Mouse (Mus musculus) embryonic fibroblast, embryonic 13.5 days (primary cell): ENCODE measurements around the gene Apba1.

Experiments
- CTCF ChIP-seq: IDR thresholded peaks from 2 replicates; pipeline ENCODE4 v1.5.1; 2011; ENCODE audit warnings: mild to moderate bottlenecking, control low read depth, low read length, moderate library complexity, borderline replicate concordance; ENCODE audit not compliant: insufficient read depth
- POLR2A ChIP-seq: IDR thresholded peaks from 2 replicates; pipeline ENCODE4 v1.6.1; 2011; ENCODE audit warnings: low read depth, mild to moderate bottlenecking, control low read depth, low read length, moderate library complexity

GRCm38 (mm10) chr19:23892633-23893032 lies 133.9 kb downstream of the Apba1 start:
- TF ChIP-seq POLR2A = no peak
- TF ChIP-seq CTCF = no peak
